Mouse (Mus musculus) yolk sac, embryonic 10.5 days (tissue): ENCODE results near the gene Slc34a3.

Experiments
- DNase-seq: peaks from one replicate; pipeline ENCODE4 v3.0.0-alpha.2; 2017; ENCODE audit warnings: low spot score

Slc34a3 gene

DNA sequence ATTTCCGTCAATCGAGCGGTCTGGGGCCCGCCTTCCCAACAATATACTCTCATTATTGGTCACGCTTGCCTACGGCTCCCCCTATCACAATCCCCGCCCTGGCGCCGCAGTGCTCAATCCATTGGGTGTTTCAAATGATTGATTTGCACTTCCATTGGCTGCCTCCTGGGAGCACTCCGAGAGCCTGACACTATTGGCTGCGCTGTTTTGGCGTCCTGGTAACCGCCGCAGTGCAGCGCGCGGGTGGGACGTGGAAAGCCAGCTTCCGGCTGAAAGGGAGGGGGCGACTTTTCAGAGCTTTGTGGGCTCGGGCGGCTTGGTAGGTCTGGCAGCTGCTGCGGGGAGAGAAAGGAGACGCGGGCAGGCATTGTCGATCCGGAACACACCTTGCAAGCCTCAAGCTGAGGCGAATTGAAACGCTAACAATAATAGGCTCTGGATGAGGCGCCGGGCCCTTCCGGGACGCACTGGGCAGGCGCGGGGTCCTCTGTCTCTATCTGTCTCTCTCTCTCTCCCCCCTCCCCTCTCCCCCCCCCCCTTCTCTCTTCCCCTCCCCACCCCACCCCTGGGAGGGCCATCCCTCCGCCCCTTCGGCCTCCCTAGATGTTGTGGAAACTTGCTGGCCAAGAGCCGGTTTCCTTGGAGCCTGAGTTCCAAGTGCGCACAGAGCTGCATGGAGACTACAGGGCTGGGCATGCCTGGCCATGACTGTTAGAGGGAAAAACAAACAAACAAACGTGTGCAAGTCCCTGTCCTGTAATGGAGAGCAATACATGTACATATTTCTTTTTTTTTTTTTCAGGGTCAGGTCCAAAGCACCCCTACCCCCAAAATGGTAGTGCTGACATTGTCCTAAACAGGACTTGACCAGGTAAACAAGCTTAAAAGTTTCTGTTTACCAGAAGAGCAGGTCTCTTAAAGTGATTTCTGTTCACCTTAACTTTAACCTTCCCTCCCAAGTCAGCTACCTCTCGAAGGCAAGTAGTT is 9.1 kb downstream of the Slc34a3 start:
- peak; percentile 99 for DNase-seq

DNA sequence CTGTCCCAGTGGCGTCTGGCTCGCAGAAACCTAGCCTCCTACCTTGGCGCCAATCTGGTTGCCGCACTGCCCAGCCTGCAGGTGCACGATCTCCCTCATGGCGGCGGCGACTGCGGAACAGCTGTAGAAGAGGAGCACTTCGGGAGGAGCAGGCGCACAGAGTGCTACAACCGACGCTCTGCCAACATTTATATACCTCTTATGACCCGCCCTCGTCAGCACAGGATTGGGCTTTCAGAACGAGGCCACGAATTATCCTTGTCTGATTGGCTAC is 9.7 kb downstream of the Slc34a3 start, which contains the start of gene Tubb4b:
TSS of gene Tubb4b (minus strand) at position 211 of the 274 bp plus-strand sequence.
- no peak for DNase-seq

DNA sequence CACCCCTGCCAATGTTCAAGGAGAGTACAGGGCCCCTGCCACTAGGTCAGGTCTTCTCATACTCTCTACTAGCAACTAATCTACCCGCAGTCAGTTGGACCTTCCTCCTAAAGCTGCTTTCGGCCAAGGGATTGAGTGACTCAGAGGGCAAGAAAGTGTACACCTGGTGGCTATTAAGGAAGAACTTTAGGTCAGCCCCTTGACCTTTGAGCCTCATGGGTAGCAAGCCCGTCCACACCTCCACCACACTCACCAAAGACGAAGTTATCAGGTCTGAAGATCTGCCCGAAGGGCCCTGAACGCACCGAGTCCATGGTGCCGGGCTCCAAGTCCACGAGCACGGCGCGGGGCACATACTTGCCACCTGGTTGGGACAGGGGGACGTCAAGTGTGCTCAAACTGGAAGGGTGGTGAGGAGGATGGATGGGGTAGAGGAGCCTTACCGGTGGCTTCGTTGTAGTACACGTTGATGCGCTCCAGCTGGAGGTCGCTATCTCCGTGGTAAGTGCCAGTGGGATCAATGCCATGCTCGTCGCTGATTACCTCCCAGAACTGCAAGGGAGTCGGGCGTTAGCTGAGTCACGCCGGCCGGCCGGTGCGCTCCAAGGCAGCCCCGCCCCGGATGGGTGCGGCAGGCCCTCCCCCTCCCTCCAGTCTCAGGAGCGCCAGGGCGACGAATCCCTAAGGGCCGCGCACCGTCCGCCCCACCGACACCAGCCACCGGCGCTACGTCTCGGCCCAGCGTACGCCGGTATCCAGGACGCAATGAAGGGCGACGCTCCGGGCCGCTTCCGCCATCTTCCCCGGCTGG is 10.3 kb downstream of the Slc34a3 start:
- DNase-seq = peak; percentile 82

DNA sequence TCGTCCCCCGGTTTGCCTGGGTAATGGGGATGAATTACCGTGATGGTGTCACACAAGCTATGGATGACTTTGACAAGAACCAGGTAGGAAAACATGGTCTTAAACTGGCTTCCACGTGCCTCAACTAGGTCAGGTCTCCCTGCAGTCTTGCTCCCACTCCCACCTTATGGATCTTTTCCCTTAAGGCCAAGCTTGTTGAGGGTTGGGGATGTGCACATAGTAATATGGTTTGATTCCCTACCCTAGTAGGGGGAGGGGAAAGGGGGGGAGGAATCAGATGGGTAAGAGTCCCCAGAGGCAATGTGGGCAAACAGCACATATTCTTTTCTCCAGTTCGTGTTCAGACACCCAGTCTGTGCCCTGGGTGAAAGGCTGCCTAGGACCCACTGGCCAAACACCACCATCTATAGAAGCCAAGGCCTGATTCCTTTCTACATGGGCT is 12.8 kb downstream of the Slc34a3 start:
- DNase-seq = no peak

DNA sequence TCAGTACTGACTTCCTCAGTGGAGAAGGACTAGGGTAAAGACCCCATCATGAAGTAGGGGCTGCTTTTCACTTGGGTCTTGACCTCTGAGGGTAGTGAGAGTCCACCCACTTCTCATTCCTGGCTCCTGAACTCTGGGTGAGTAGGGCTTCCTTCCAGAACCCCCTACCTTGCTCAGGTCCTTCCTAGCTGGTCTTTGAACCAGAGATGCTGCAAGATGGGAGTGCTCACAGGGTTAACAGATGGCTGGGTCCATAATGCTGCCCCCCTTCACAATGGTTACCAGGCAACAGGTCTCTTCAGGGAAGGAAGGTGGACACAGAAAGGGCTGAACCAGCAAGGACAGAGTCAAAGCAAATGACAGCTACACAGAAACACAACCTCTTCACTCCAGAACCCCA is 15.7 kb downstream of the Slc34a3 start, which contains the start of gene Fam166a:
TSS of gene Fam166a (plus strand) at position 301 of the 400 bp plus-strand sequence.
- DNase-seq = no peak

DNA sequence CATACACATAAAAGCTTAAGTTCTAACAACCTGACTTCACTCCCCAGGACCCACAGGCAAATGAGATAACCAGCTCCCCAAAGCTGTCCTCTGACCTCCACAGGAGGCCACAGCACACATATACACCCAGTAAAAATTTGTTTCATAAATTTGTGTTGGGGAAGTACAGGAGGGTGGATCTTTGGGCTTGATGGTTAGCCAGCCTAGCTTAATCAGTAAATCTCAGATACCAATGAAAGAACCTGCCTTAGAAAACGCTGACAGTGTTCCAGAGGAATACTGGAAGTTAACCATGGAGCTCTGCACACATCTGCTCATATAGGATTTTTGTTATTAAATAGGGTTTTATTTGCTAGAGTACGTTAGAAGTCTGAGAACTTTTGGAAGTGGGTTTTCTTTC is 16.5 kb downstream of the Slc34a3 start:
- no peak for DNase-seq

DNA sequence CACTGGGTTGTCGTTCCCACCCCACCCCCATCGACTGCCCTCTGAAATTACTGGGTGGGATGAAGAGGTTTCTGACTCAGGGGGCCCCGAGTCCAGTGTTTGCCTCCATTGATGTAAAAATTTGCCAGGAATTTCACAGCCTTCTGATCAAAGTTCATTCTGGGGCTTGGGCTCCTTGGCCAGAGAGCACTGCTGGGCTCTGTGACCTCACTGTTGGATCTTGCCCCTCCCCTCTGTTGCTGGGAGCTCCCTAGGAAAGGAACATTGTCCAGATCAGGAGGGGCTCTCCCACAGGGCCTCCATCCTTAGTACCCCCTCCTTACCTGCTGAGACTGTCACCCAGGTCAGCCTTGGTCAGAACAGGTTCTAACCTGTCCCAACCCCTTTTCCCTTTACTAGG is 19.7 kb downstream of the Slc34a3 start, which contains the start of gene Stpg3:
TSS of gene Stpg3 (minus strand) at position 194 of the 400 bp plus-strand sequence.
- peak; percentile 58 for DNase-seq

DNA sequence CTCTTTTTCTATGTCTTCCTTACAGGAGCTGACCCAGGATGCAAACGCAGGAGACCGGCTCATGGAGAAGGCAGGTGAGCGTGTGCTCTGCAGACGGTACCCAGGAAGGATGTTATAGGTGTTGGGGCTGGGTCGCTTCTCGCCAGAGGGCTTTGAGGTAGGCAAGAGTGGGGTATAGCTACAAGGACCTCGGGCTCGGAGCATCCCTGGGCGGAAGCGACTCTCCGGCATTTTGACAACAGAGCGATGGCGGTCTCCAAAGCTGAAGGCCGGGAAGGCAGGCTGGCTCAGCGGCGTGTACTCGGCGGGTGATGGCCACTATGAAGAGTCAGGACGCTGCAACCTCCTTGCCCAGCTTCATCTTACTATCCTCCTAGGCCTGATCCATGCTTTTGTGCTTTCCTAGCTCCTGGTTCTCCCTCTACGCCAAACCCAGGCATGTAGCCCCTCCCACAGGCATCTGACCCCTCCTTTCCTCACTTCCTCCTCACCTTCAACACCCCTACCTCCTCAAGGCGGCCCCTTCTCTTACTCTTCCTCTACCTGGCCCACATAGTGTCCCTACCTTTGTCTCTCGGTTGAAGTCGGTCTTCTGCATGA is 20.8 kb downstream of the Slc34a3 start:
- no peak for DNase-seq

DNA sequence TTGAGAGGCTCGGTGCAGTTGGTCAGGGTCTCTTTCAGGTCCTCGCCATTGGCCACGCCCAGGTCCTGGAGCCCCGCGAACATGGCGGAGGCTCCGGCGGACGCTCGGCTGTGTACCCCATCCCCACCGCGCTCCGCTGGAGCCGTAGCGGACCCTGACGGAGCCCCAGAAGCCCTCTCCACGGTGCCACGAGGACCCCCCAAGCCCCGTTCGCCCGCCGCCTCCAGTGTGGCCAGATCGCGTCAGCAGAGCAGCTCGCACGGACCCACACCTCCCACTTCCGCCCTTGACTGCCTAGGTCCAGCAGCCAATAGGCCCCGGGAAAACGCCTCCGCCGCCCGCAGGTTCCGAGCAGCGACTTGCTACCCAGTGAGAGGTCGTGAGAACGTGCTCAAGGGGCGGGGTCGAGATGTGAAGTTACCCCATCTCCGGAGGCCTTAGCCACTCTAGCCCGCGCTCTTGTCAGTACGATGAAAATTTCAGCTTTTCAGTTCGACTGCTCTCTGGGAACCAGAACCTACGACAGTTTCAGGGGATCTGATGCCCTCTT is 23.0 kb downstream of the Slc34a3 start, which contains the start of gene Nelfb:
TSS of gene Nelfb (minus strand) at position 369 of the 550 bp plus-strand sequence.
- DNase-seq = peak; percentile 96

DNA sequence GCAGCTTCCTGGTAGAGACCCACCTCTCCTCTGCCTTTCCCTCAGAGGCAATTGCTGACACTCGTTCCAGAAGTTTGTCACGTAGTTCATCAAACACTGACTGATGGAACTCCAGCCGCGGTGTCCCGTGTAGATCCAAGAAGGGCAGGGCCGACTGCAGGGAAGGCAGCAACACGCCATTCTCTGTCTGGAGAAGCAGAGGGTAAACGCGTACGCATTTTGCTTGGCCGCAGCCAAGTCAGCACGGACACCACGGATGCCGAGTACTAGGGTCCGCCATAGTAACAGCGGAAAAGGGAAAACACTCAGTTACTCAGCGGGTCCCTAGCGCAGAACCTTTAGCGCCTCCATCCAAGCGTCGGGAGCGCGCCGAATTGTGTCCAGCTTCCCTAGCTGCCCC is 23.5 kb downstream of the Slc34a3 start:
- peak; percentile 27 for DNase-seq

DNA sequence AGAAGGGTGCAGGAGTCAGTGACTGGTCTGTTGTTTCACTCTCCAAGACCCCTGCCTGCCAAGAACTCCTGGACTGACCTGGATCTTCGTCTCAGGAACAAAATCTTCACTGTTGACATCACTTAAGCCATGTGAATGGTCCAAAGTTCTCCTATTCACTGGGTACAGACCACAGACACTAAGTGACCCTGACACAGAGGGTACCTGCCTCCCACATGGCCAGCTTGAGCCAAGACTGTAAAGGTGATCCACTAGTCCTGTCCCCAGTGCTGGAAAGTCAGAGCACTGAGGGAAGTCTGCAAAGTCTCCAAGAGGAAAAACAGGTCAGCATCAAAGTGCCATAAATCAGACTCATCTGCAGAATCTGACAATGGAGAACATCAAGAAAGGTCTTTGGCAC is 26.6 kb downstream of the Slc34a3 start:
- no peak for DNase-seq

DNA sequence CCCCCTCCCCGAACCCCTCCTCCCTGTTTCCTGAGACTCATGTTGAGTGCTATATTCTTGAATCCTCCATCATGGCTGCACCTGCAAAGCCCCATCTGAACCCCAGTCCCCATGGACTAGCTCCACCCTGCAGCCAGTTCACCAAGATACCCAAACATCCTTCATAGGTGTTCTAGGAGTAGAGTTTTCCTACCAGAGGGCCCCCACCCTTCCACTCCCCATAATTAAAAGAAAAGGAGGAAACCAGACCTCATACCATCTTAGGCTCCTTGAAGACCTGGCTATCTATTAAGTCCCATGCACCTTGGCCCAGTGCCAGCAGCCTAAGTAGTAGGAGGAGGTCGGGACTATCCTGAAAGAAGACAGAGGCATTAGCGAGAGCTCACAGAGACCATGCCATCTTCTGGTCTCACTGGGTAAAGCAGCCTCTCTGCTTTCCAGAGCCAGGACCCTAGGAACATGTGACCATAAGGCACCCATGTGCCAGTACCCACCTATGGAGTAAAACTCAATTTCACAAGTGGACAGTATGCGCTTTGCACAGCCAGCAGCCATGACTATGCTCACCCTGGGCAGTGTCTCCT is 30.4 kb downstream of the Slc34a3 start:
- no peak for DNase-seq

DNA sequence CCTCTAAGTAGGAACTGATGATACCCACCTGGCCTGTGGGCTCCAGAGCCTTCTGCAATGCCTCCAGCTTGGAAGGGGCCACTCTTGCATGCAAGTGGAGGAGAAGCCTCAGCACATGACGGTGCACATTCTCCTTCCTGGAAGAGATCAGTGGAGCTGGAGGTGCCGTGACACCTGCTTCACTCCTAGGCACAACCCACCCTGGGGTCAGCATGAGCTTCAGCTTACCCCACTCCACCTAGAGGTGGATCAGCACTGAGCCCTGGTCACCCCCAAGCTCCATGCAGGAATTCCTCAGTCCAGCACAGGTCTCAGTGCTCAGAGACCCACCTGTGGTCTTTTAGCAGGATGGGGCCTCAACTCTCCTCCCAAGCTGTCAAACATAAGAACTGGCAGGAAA is 33.5 kb downstream of the Slc34a3 start:
- DNase-seq = no peak

DNA sequence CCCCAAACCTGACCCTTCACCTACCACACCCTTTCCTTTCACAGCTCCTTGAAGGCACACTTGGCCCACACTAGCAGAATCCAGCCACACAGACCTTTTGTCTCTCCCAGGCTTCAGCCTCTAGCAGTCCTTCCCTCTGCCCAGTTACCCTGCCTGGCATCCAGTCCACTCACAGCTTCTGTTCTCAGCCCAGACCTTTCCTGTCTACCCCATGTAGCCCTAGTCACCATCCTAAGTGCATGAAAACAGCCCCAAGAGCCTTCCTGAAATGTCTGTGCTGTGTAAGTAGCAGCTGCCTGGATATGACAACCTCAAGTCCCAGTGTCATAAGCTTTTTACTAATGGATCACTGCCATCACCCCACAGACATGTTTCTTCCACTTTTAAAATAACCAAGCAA is 36.2 kb downstream of the Slc34a3 start:
- DNase-seq = no peak

DNA sequence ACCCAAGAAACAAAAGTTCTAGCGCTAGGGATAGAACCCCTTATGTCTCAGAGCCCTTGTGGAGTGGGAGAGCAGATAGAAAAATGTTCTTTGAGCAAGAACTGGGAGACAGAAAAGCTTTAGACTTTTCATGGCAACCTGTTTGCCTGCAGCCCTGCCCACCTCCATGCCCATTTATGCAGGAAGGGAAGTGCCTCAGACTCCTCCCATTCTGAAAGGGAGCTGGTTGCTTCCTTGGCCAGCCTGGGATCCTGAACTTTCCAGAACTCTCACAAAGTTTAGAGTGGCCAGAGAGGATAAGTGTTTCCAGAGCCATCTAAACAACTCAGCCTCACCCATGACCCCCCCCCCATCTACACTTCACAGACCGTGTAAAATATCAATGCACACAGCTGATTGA is 37.0 kb downstream of the Slc34a3 start:
- no peak for DNase-seq

DNA sequence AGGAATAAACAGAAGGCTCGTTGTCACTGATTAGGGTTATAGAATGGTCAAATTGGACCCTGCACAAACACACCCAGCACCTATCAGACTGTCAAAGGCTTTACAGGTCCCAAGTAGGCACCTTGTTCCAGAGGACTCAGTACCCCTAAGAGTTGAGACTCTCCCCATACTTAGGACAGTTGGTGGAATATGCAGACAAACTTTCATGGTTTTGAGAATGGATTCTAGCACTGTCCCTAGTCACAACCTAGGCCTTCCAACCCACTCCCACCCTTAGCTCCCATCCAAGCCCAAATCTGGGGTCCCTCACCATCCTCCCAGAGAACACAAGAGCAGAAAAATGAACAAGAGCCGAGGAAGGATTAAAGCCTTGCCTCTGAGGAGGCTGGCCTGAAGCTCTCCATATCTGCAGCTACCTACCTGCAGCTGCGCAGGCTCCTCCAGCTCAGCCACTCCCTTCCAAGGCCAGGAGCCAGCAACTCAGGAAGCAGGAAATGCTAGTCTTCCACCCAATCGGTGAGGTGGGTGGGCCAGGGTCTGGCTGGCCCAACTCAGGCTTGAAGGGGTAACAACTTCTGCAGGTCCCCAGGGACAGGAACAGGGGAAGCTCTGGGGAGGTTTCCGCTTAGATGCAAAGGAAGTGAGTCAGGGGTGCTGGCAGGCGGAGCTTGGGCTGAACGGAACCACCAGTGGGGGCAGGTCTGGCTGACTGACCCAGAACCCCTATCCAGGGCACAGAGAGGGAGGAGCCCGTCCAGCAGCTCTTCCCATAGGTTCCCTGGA is 37.8 kb downstream of the Slc34a3 start, which contains the start of gene Tor4a:
TSS of gene Tor4a (minus strand) at position 715 of the 783 bp plus-strand sequence.
- DNase-seq = peak; percentile 82

DNA sequence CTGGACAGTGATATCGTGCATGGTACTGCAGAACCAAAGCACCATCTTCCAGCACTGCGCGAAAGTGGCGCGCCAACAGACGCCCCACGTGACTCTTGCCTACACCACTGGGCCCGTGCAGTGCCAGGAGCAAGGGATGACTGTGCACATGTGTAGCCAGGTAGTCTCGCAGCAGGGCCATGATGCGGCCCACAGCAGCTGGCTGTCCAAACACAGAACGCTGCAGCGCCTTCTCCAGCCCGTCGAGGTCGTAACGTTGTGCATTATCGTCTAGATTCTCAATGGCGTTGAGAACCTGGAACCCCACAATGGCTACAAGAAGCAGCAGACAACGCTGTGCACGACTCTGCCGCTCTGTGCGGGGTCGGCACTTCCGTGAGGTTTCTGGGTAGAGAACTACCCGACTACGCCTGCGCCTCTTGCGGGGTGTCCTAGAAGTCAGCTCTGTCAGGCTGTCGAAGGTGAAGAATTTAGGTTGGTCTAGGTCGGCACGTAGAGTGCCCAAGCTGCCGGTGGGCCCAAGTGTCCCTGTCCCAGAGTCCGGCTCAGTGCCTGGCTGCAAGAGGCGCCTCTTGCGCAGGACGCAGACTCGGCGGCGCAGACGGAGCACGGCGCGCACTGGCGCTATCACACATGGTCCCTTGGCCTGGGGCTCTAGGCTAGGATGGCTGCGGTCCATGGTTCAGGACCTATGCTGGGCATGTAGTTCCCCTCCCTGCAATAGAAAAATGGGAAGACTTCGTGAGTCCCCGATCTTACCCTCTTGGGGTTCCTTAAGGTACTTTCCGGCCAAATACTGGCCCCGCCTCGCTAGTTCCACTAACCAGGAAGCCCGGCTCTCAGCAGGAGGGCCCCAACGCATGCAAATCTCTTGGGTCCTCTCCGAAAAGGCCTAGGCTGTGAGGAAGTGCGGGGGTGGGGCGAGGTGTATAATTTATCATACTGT is 38.7 kb downstream of the Slc34a3 start:
- peak; percentile 61 for DNase-seq

DNA sequence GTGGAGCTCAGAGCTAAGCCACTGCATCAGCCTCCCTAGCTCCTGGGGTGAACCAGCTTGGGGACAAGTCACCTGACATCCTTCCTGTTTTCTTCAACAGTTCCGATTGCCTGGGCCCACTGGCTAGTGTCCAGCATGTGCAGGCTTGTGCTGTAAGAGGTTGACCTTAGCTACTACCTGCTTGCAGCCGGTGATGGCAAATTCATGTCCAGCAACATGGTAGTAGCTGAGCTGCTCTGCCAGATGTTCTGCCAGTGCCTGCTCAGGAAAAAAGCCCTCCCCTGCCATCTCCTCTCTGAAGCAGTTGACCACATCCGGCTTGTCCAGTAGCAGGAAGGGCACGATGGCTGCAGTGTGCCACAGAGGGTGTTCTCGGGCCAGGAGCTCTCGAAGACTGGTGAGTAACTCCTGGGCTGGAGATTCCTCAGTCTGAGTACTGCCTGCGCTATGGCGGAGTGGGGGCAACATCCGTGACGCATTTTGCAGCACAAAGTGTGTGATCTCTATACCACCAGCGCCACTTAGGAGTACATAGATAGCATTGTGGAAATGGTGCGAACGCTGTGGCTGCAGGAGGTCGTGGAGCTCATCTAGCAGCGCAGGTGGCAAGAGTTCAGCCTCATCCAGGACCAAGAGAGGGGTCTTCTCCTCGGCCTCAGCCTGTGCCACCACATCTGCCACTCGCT is 39.5 kb downstream of the Slc34a3 start:
- no peak for DNase-seq

DNA sequence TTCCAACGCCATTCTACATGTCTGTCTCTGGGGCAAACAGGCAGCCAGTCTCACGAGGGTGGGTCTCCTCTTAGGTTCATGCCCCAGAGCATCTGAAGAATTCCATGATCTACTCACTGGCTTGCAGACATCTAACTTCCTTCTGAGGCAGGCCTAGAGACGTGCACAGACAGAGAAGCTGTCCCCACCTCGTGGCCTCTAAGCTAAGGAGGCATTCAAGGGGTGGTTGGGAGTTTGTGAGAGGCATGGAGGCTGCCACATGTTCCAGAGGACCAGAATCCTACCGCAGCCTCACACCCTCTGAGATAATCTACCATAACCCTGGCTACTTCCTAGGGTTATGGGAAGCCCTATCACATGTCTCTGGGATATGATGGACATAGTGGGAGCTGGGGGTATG is 40.2 kb downstream of the Slc34a3 start:
- no peak for DNase-seq
